Mouse (Mus musculus): ENCODE data around the gene Pln. TPM values are rescaled to one million over a fixed set of nuclear protein-coding genes. Genes with fewer than 3 reads are reported as not detected.

The Pln gene
- polyA plus RNA-seq, 1 experiment from 2014 or later, result 542 TPM

GRCm38 (mm10) chr10:53377096-53377495 lies 39.6 kb downstream of the Pln start:
- no peak overlapping the region for H3K4me3 ChIP-seq (ENCODE audit: low read depth, low read length)
- ATAC-seq (replicated peaks; ENCODE audit: insufficient number of reproducible peaks, low FRiP score, low TSS enrichment), result no peak
- H3K4me2 ChIP-seq, result no peak overlapping the region; the same call in 1 of the 2 replicates

GRCm38 (mm10) chr10:53378296-53378695 lies 40.8 kb downstream of the Pln start:
- H3K36me3 ChIP-seq (ENCODE audit: control insufficient read depth, insufficient read depth, low read length), result no peaks in the 10 kb centered on the region
- H3K4me3 ChIP-seq (ENCODE audit: low read depth, low read length), result peak overlapping the region; percentile 93; the same call in 1 of the 2 replicates
- no peak overlapping the region for H3K27ac ChIP-seq (ENCODE audit: low read depth, low read length)
- H3K27me3 ChIP-seq (ENCODE audit: control insufficient read depth, insufficient read depth, low read length), result no peaks in the 10 kb centered on the region
- H3K9me3 ChIP-seq (replicated peaks; ENCODE audit: control insufficient read depth, low read length), result no peaks in the 10 kb centered on the region; the same call in 1 of the 2 replicates
- peaks cover 5% of the 10 kb centered on the region for H3K4me1 ChIP-seq (ENCODE audit: control insufficient read depth, insufficient read depth, low read length)
- H3K9ac ChIP-seq (ENCODE audit: low read depth, low read length), result no peak overlapping the region
- no peak for ATAC-seq (replicated peaks; ENCODE audit: insufficient number of reproducible peaks, low FRiP score, low TSS enrichment)
- WGBS (ENCODE audit: insufficient replicate concordance), result 75% methylated on average over 6 of the region's 6 CpGs
- peak overlapping the region; percentile 66 for H3K4me2 ChIP-seq

More at GRCm38 (mm10) chr10:53377096-53377495, 39.6 kb downstream of the Pln start:
- Histone ChIP-seq H3K9me3 (replicated peaks; ENCODE audit: control insufficient read depth, low read length) (no peaks in the 10 kb centered on the region; the same call in 1 of the 2 replicates), H3K9ac (ENCODE audit: low read depth, low read length) (no peak overlapping the region), H3K4me1 (ENCODE audit: control insufficient read depth, insufficient read depth, low read length) (peaks cover 5% of the 10 kb centered on the region), H3K27me3 (ENCODE audit: control insufficient read depth, insufficient read depth, low read length) (no peaks in the 10 kb centered on the region), H3K27ac (ENCODE audit: low read depth, low read length) (no peak overlapping the region), H3K36me3 (ENCODE audit: control insufficient read depth, insufficient read depth, low read length) (no peaks in the 10 kb centered on the region)

- peak; percentile 76 for ATAC-seq (replicated peaks; ENCODE audit: insufficient number of reproducible peaks, low FRiP score, low TSS enrichment)
- H3K4me3 ChIP-seq (ENCODE audit: low read depth, low read length), result peak overlapping the region; percentile 93
- H3K27ac ChIP-seq (ENCODE audit: low read depth, low read length), result peak overlapping the region; percentile 90
- no peaks in the 10 kb centered on the region for H3K9me3 ChIP-seq (replicated peaks; ENCODE audit: control insufficient read depth, low read length)
- H3K36me3 ChIP-seq (ENCODE audit: control insufficient read depth, insufficient read depth, low read length), result no peaks in the 10 kb centered on the region
- WGBS (ENCODE audit: insufficient replicate concordance), result under 1% methylated on average over 59 of the region's 59 CpGs
- no peaks in the 10 kb centered on the region for H3K27me3 ChIP-seq (ENCODE audit: control insufficient read depth, insufficient read depth, low read length)
- H3K9ac ChIP-seq (ENCODE audit: low read depth, low read length), result peak overlapping the region; percentile 97
- peaks cover 5% of the 10 kb centered on the region for H3K4me1 ChIP-seq (ENCODE audit: control insufficient read depth, insufficient read depth, low read length)
- H3K4me2 ChIP-seq, result peak overlapping the region; percentile 66
Observed at GRCm38 (mm10) chr10:53378981-53379708, 41.7 kb downstream of the Pln start.

GRCm38 (mm10) chr10:53379709-53380106 lies 42.2 kb downstream of the Pln start, which contains the start of gene Cep85l:
Gene Cep85l (minus strand): TSS chr10:53379947.
- no peaks in the 10 kb centered on the region for H3K36me3 ChIP-seq (ENCODE audit: control insufficient read depth, insufficient read depth, low read length)
- H3K4me1 ChIP-seq (ENCODE audit: control insufficient read depth, insufficient read depth, low read length), result peaks cover 5% of the 10 kb centered on the region
- peak within 1 kb of the TSS; percentile 97 for H3K9ac ChIP-seq (ENCODE audit: low read depth, low read length)
- peak within 1 kb of the TSS; percentile 93 for H3K4me3 ChIP-seq (ENCODE audit: low read depth, low read length)
- ATAC-seq (replicated peaks; ENCODE audit: insufficient number of reproducible peaks, low FRiP score, low TSS enrichment), result peak; percentile 97
- WGBS (ENCODE audit: insufficient replicate concordance), result 0% methylated on average over 29 of the region's 31 CpGs
- H3K27ac ChIP-seq (ENCODE audit: low read depth, low read length), result peak within 1 kb of the TSS; percentile 90
- H3K27me3 ChIP-seq (ENCODE audit: control insufficient read depth, insufficient read depth, low read length), result no peaks in the 10 kb centered on the region
- peak within 1 kb of the TSS; percentile 66 for H3K4me2 ChIP-seq
- no peaks in the 10 kb centered on the region for H3K9me3 ChIP-seq (replicated peaks; ENCODE audit: control insufficient read depth, low read length)

GRCm38 (mm10) chr10:53382696-53383365 lies 45.4 kb downstream of the Pln start:
- 75% methylated on average over 7 of the region's 7 CpGs for WGBS (ENCODE audit: insufficient replicate concordance)
- H3K9ac ChIP-seq (ENCODE audit: low read depth, low read length), result no peak overlapping the region

GRCm38 (mm10) chr10:53384896-53385295 lies 47.4 kb downstream of the Pln start:
- Histone ChIP-seq H3K27me3 (ENCODE audit: control insufficient read depth, insufficient read depth, low read length) (no peaks in the 10 kb centered on the region), H3K27ac (ENCODE audit: low read depth, low read length) (no peak overlapping the region)
- 85% methylated on average over 1 of the region's 1 CpGs for WGBS (ENCODE audit: insufficient replicate concordance)

More at GRCm38 (mm10) chr10:53382696-53383365, 45.4 kb downstream of the Pln start:
- Histone ChIP-seq H3K36me3 (ENCODE audit: control insufficient read depth, insufficient read depth, low read length) (no peaks in the 10 kb centered on the region), H3K27ac (ENCODE audit: low read depth, low read length) (no peak overlapping the region), H3K9me3 (replicated peaks; ENCODE audit: control insufficient read depth, low read length) (no peaks in the 10 kb centered on the region), H3K4me3 (ENCODE audit: low read depth, low read length) (no peak overlapping the region), H3K4me1 (ENCODE audit: control insufficient read depth, insufficient read depth, low read length) (peaks cover 2% of the 10 kb centered on the region; the same call in 1 of the 2 replicates), H3K4me2 (no peak overlapping the region), H3K27me3 (ENCODE audit: control insufficient read depth, insufficient read depth, low read length) (no peaks in the 10 kb centered on the region)
- no peak for ATAC-seq (replicated peaks; ENCODE audit: insufficient number of reproducible peaks, low FRiP score, low TSS enrichment)

GRCm38 (mm10) chr10:53385438-53385837 lies 48.0 kb downstream of the Pln start:
- WGBS (ENCODE audit: insufficient replicate concordance), result 60% methylated on average over 5 of the region's 5 CpGs
- ATAC-seq (replicated peaks; ENCODE audit: insufficient number of reproducible peaks, low FRiP score, low TSS enrichment), result no peak
- no peaks in the 10 kb centered on the region for H3K4me1 ChIP-seq (ENCODE audit: control insufficient read depth, insufficient read depth, low read length)

More at GRCm38 (mm10) chr10:53384896-53385295, 47.4 kb downstream of the Pln start:
- Histone ChIP-seq H3K36me3 (ENCODE audit: control insufficient read depth, insufficient read depth, low read length) (no peaks in the 10 kb centered on the region), H3K9me3 (replicated peaks; ENCODE audit: control insufficient read depth, low read length) (no peaks in the 10 kb centered on the region), H3K9ac (ENCODE audit: low read depth, low read length) (no peak overlapping the region), H3K4me2 (no peak overlapping the region), H3K4me1 (ENCODE audit: control insufficient read depth, insufficient read depth, low read length) (no peaks in the 10 kb centered on the region), H3K4me3 (ENCODE audit: low read depth, low read length) (no peak overlapping the region)
- no peak for ATAC-seq (replicated peaks; ENCODE audit: insufficient number of reproducible peaks, low FRiP score, low TSS enrichment)

GRCm38 (mm10) chr10:53388227-53388920 lies 50.9 kb downstream of the Pln start:
- Histone ChIP-seq H3K4me1 (ENCODE audit: control insufficient read depth, insufficient read depth, low read length) (no peaks in the 10 kb centered on the region), H3K27ac (ENCODE audit: low read depth, low read length) (no peak overlapping the region), H3K4me2 (no peak overlapping the region), H3K27me3 (ENCODE audit: control insufficient read depth, insufficient read depth, low read length) (no peaks in the 10 kb centered on the region), H3K4me3 (ENCODE audit: low read depth, low read length) (no peak overlapping the region), H3K9me3 (replicated peaks; ENCODE audit: control insufficient read depth, low read length) (no peaks in the 10 kb centered on the region), H3K9ac (ENCODE audit: low read depth, low read length) (no peak overlapping the region), H3K36me3 (ENCODE audit: control insufficient read depth, insufficient read depth, low read length) (no peaks in the 10 kb centered on the region)
- ATAC-seq (replicated peaks; ENCODE audit: insufficient number of reproducible peaks, low FRiP score, low TSS enrichment), result no peak
- 66% methylated on average over 6 of the region's 6 CpGs for WGBS (ENCODE audit: insufficient replicate concordance)

More at GRCm38 (mm10) chr10:53385438-53385837, 48.0 kb downstream of the Pln start:
- Histone ChIP-seq H3K9me3 (replicated peaks; ENCODE audit: control insufficient read depth, low read length) (no peaks in the 10 kb centered on the region), H3K9ac (ENCODE audit: low read depth, low read length) (no peak overlapping the region), H3K27ac (ENCODE audit: low read depth, low read length) (no peak overlapping the region), H3K36me3 (ENCODE audit: control insufficient read depth, insufficient read depth, low read length) (no peaks in the 10 kb centered on the region), H3K4me2 (no peak overlapping the region), H3K4me3 (ENCODE audit: low read depth, low read length) (no peak overlapping the region), H3K27me3 (ENCODE audit: control insufficient read depth, insufficient read depth, low read length) (no peaks in the 10 kb centered on the region)

Measured in heart, embryonic 11.5 days (tissue).